Mouse (Mus musculus) hindbrain, embryonic 13.5 days (tissue): Measurements from ENCODE around the gene Tmc4. TPM values are rescaled to one million over a fixed set of nuclear protein-coding genes. Genes with fewer than 3 reads are reported as not detected.

Experiments
- ATAC-seq: fragments of 200-750 bp; cut with Nextera tagmentation; 2 replicates; pipeline ENCODE4 v1.8.0; 2017; ENCODE audit warnings: moderate TSS enrichment; ENCODE audit not compliant: low FRiP score
- H3K27ac ChIP-seq: fragments of 300-500 bp; sonication (generic); 2 replicates; pipeline ENCODE4 v1.5.1; 2015; ENCODE audit warnings: inconsistent platforms, mild to moderate bottlenecking, moderate library complexity
- H3K27me3 ChIP-seq: fragments of 300-500 bp; sonication (generic); 2 replicates; pipeline ENCODE4 v1.6.1; 2015; ENCODE audit warnings: mild to moderate bottlenecking, inconsistent platforms
- H3K36me3 ChIP-seq: fragments of 300-500 bp; sonication (generic); 2 replicates; pipeline ENCODE4 v1.6.1; 2015; ENCODE audit warnings: mild to moderate bottlenecking, inconsistent platforms
- H3K4me1 ChIP-seq: fragments of 300-500 bp; sonication (generic); replicated peaks from 2 replicates; pipeline ENCODE4 v1.6.1; 2015; ENCODE audit warnings: inconsistent platforms
- H3K4me2 ChIP-seq: fragments of 300-500 bp; sonication (generic); 2 replicates; pipeline ENCODE4 v1.6.1; 2015; ENCODE audit warnings: inconsistent platforms, mild to moderate bottlenecking, moderate library complexity
- H3K4me3 ChIP-seq: fragments of 300-500 bp; sonication (generic); 2 replicates; pipeline ENCODE4 v1.5.1; 2015; ENCODE audit warnings: mild to moderate bottlenecking, inconsistent platforms
- H3K9ac ChIP-seq: fragments of 300-500 bp; sonication (generic); 2 replicates; pipeline ENCODE4 v1.6.1; 2015; ENCODE audit warnings: mild to moderate bottlenecking, inconsistent platforms
- H3K9me3 ChIP-seq: fragments of 300-500 bp; sonication (generic); 2 replicates; pipeline ENCODE4 v1.6.1; 2016; ENCODE audit warnings: inconsistent platforms
- WGBS: fragments of 180-500 bp; shearing (Covaris S2); methylation state at CpG from one replicate; pipeline ENCODE4 v1.1.7; 2015; 5-methylcytosine and 5-hydroxymethylcytosine counted together
- polyA plus RNA-seq: library from polyadenylated mRNA; unstranded; fragments of >200 nt; fragmentation: Nextera tagmentation; extraction: Ambion mirVana; gene quantifications from 2 replicates; pipeline ENCODE4 v1.2.1, GENCODE M21; 2015

The Tmc4 gene
- polyA plus RNA-seq, 1 experiment from 2014 or later: 5.8 TPM

DNA sequence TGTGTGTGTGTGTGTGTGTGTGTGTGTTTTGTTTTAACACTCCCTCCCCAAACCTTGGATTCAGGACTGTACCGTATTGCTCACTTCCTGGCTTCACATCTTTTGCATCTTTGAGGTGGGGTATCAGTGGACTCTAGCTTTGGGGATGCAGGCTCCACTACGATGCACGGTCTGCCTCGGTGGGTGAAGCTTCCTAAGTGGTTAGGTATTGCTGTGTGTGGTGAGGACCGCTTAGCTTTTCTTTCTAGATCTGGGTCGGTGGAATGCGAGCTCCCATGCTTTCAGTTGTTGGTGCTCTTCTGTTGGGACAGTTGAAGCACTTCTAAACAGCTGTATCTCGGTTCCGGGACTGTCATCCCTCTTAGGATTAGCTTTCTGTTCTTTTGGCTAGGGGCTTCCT lies 31.2 kb downstream of the Tmc4 start:
- WGBS: 25% methylated on average over 9 of the region's 9 CpGs
- ATAC-seq: no peak
- no peaks in the 10 kb centered on the region; the same call in 1 of the 2 replicates for H3K27me3 ChIP-seq
- peak overlapping the region; percentile 98 for H3K9ac ChIP-seq
- peak overlapping the region; percentile 85 for H3K4me2 ChIP-seq
- H3K36me3 ChIP-seq: peaks cover 20% of the 10 kb centered on the region
- peak overlapping the region; percentile 97; the same call in 1 of the 2 replicates for H3K27ac ChIP-seq
- H3K9me3 ChIP-seq: no peaks in the 10 kb centered on the region
- H3K4me1 ChIP-seq: peaks cover 49% of the 10 kb centered on the region
- peak overlapping the region; percentile 98 for H3K4me3 ChIP-seq

DNA sequence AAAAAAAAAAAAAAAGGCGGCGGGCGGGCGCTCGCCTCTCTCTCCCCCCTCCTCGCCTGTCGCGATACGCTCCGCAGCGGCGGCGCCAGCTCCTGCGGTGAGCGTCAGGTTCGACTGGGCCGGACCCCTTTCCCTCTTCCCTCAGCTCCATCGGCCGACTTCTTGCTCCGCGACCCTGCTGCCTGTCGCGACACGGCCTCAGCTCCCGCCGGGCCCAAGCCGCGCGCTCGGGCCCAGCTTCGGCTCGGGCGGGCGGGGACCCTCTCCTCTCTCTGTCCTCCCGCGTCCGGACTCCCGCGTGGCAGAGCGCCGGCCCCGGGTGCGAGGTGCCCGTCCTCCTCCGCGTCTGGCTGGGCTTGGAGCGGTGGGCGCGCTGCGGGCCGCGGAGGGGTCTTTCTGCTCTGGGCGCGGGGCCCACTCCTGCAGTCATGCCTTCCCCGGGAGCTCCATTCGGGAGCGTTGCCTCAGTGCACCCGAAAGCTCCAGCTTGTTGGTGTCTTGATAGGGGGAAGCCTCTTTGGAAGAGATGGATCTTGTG lies 31.8 kb downstream of the Tmc4 start:
- H3K4me2 ChIP-seq: peak overlapping the region; percentile 85
- no peaks in the 10 kb centered on the region; the same call in 1 of the 2 replicates for H3K27me3 ChIP-seq
- peak overlapping the region; percentile 97 for H3K27ac ChIP-seq
- H3K4me1 ChIP-seq: peaks cover 49% of the 10 kb centered on the region
- WGBS: 0% methylated on average over 45 of the region's 58 CpGs
- H3K4me3 ChIP-seq: peak overlapping the region; percentile 98
- ATAC-seq: no peak; the same call in none of the 2 replicates
- no peaks in the 10 kb centered on the region for H3K9me3 ChIP-seq
- H3K9ac ChIP-seq: peak overlapping the region; percentile 98
- peaks cover 20% of the 10 kb centered on the region for H3K36me3 ChIP-seq

DNA sequence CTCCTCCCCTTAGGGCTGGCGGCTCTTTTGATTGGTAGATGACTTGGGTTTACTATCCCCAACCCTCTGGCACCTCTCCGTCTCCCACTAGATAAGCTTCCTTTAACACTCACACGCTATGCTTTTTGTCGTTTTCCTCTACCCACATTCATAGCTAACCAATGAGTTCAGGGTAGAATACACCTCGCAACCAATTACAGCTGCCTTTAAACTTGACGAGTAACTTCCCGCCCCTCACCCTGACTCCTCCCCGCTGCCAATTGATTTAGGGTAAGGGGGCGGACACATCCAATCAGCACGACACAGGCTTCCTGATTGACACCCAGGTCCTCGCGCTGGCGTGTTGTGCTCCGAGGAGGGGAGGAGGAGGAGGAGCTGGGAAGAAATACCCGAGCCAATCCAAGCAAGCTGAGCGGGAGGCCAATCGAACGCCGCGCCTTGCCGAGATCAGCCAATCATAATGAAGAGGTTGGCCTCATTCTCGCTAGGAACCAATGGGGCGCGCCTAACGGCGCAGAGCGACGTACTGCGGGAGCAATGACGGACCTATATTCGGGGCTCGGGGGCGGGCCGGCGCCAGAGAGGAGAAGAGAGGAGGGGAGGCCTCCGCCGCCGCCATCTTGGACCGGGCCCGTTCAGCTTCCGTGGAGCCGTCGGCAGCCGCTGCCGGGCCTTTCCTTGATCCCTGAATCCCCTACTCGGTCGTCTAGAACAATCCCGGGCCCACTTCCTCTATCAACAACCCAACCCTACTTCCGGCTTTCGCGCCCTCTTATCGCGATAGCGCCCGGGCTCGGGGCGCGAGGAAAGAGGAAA lies 32.5 kb downstream of the Tmc4 start, which contains the start of gene Cnot3:
TSS of gene Cnot3 (plus strand) at position 597 of the 816 bp plus-strand sequence.
- peak within 1 kb of the TSS; percentile 97 for H3K27ac ChIP-seq
- peaks cover 20% of the 10 kb centered on the region for H3K36me3 ChIP-seq
- no peaks in the 10 kb centered on the region; the same call in 1 of the 2 replicates for H3K27me3 ChIP-seq
- no peaks in the 10 kb centered on the region for H3K9me3 ChIP-seq
- peak within 1 kb of the TSS; percentile 85 for H3K4me2 ChIP-seq
- under 1% methylated on average over 53 of the region's 58 CpGs for WGBS
- H3K4me3 ChIP-seq: peak within 1 kb of the TSS; percentile 98
- peak within 1 kb of the TSS; percentile 98 for H3K9ac ChIP-seq
- H3K4me1 ChIP-seq: peaks cover 49% of the 10 kb centered on the region
- ATAC-seq: peak; percentile 99

DNA sequence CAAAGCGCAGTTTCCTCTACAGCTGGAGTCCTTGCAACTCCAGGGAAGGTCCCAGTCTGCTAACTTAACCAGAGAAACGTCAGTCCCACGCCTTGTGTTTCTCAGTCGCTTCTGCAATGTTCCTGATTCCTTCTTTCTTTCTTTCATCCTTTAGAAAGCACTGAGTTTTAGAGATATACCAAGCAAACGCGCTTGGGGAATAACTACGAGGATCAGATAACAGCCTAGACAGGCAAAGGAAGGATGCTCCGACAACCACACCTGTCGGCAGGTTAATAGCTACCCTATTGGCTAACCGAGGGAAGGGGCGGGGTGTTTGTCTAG lies 33.0 kb downstream of the Tmc4 start:
- 3% methylated on average over 11 of the region's 11 CpGs for WGBS
- peak; percentile 0; the same call in 1 of the 2 replicates for ATAC-seq
- peak overlapping the region; percentile 35; the same call in 1 of the 2 replicates for H3K9ac ChIP-seq

DNA sequence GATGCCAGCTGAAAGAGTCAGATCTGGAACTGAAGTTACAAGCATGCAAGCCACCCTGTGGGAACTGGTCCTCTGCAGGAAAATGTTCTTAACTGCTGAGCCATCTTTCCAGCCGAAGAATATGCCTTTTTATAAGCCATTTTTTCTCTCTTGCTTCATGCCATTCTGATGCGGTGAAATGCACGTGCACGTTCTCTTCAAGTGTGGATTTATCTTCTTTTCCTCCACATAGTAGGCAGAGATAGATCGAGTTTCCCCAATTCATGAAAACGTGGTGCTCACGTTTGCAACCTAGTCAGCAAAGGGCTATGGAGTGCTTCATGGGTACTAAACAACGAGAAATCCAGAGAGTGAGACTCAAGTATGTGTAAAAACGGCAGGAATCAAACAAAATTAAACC lies 33.5 kb downstream of the Tmc4 start:
- H3K27ac ChIP-seq: 0 out of 2 replicates have a peak overlapping the region, but pooled peaks have one; percentile 58
- H3K36me3 ChIP-seq: peaks cover 30% of the 10 kb centered on the region
- no peaks in the 10 kb centered on the region; the same call in 1 of the 2 replicates for H3K27me3 ChIP-seq
- no peak for ATAC-seq
- H3K9ac ChIP-seq: peak overlapping the region; percentile 35; the same call in 1 of the 2 replicates
- H3K4me1 ChIP-seq: peaks cover 39% of the 10 kb centered on the region
- WGBS: 24% methylated on average over 9 of the region's 9 CpGs
- H3K9me3 ChIP-seq: no peaks in the 10 kb centered on the region
- peak overlapping the region; percentile 43 for H3K4me3 ChIP-seq
- H3K4me2 ChIP-seq: peak overlapping the region; percentile 64

More for the DNA sequence above, 33.0 kb downstream of the Tmc4 start:
- Histone ChIP-seq H3K36me3 (peaks cover 25% of the 10 kb centered on the region), H3K4me1 (peaks cover 43% of the 10 kb centered on the region), H3K4me2 (peak overlapping the region; percentile 64), H3K4me3 (peak overlapping the region; percentile 43), H3K27me3 (no peaks in the 10 kb centered on the region; the same call in 1 of the 2 replicates), H3K9me3 (no peaks in the 10 kb centered on the region), H3K27ac (peak overlapping the region; percentile 58; the same call in 1 of the 2 replicates)

DNA sequence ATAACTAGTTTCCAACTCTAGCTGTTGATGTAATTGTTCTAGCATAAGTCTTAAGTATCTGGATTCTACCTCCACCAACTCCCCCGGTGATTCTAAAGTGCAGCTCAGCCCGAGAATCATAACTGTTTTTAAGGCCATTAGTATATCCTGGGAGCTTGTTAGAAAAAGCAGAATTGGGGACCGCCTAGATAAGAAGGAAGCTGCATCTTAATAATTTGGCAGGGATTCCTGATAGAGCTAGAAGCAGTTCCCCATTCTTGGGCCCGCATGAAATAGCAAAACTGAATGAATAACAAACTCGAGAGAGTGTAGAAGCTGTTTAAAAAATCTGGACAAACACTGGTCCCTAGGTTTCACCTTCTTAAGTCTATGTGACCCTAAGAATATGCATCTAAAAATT lies 33.9 kb downstream of the Tmc4 start:
- Histone ChIP-seq H3K27ac (no peak overlapping the region), H3K4me3 (peak overlapping the region; percentile 43; the same call in 1 of the 2 replicates), H3K9me3 (no peaks in the 10 kb centered on the region), H3K9ac (no peak overlapping the region), H3K27me3 (no peaks in the 10 kb centered on the region; the same call in 1 of the 2 replicates), H3K36me3 (peaks cover 34% of the 10 kb centered on the region), H3K4me2 (peak overlapping the region; percentile 64), H3K4me1 (peaks cover 34% of the 10 kb centered on the region)
- 75% methylated on average over 5 of the region's 5 CpGs for WGBS
- no peak for ATAC-seq

DNA sequence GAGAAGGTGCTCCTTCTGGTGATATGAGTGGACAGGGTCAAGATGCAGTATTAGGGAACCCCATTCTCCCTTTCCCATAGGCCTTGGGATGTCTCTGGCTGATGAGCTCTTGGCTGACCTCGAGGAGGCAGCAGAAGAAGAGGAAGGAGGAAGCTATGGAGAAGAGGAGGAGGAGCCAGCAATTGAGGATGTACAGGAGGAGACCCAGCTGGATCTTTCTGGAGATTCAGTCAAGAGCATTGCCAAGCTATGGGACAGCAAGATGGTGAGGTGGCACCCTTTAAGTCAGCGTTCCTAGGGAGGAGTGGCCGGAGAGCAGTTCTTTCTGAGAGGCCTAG lies 46.9 kb downstream of the Tmc4 start:
- Histone ChIP-seq H3K36me3 (peaks cover 49% of the 10 kb centered on the region), H3K4me3 (peak overlapping the region; percentile 69), H3K9ac (peak overlapping the region; percentile 93), H3K4me1 (peaks cover 38% of the 10 kb centered on the region), H3K9me3 (no peaks in the 10 kb centered on the region), H3K4me2 (peak overlapping the region; percentile 96), H3K27me3 (no peaks in the 10 kb centered on the region), H3K27ac (no peak overlapping the region; the same call in 1 of the 2 replicates)
- no peak for ATAC-seq
- 60% methylated on average over 3 of the region's 3 CpGs for WGBS

DNA sequence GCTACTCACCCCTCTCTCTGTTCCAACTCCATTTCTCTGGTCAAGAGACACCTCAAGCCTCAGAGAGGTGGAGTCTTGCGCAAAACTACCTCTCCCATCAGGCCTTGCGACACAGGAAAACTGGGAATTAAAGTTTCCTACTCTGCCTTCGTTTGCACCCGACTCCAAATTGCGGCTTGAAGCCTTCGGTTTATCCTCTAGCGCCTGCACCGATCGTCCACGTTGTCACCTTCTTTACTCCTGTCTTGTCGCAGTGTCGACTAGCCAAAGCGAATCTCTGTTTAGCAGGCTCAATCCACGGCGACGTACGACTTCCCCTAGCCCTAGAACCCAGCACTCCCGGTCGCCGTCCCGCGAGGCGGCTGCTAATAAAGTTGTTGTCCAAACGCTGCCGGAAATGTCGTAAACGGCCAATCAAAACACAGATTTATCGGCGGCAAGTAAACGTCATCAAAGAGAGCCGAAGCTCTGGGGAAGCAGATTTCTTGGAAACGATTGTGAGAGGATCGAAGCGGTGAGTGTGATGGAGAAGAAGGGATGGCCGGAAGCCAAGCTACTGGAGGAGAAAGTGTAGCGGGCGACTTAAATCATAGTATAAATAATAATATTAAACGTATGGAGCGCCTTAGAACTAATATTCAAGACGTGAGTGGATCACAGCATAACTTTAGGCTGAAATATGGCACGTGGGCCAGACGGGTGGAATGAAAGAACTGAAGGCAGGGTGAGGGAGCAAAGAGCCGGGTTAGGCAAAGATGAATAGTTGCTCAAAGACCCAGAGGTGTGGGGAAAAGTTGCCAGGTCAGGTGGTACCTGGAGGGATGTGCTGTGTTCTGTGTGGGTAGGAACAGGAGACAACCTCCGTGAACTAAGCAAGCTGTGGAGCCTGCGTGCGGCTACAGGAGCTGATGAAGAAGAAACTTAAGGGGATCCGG lies 47.5 kb downstream of the Tmc4 start, which contains the start of the genes Tfpt and Prpf31:
TSS of gene Tfpt (minus strand) at position 387 of the 935 bp plus-strand sequence.
TSS of gene Prpf31 (plus strand) at position 443 of the 935 bp plus-strand sequence.
- peaks cover 49% of the 10 kb centered on the region for H3K36me3 ChIP-seq
- WGBS: 2% methylated on average over 47 of the region's 47 CpGs
- peak within 1 kb of the TSS; percentile 87 for H3K27ac ChIP-seq
- H3K9me3 ChIP-seq: no peaks in the 10 kb centered on the region
- H3K4me1 ChIP-seq: peaks cover 38% of the 10 kb centered on the region
- no peaks in the 10 kb centered on the region for H3K27me3 ChIP-seq
- peak within 1 kb of the TSS; percentile 93 for H3K9ac ChIP-seq
- peak; percentile 89 for ATAC-seq
- peak within 1 kb of the TSS; percentile 99 for H3K4me2 ChIP-seq
- H3K4me3 ChIP-seq: peak within 1 kb of the TSS; percentile 69

DNA sequence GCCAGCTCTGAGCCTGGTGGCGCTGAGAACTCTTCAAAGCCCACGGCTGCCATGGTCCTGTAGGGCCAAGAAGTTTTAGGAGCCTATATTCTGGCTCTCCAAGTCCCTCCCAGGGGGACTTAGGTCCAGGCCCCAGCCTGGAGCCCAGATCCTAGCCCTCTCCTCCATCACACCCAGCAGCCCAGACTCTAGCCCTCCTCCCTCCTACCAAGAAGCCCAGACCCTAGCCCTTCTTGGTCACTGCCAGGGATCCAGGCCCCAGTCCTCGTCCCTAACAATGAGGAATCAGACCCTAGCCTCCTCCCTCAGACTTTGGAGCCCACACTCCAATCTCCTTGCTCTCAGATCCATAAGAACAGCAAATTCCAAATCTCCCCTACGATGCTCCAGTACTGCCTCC lies 48.3 kb downstream of the Tmc4 start:
- WGBS: 36% methylated on average over 4 of the region's 4 CpGs

DNA sequence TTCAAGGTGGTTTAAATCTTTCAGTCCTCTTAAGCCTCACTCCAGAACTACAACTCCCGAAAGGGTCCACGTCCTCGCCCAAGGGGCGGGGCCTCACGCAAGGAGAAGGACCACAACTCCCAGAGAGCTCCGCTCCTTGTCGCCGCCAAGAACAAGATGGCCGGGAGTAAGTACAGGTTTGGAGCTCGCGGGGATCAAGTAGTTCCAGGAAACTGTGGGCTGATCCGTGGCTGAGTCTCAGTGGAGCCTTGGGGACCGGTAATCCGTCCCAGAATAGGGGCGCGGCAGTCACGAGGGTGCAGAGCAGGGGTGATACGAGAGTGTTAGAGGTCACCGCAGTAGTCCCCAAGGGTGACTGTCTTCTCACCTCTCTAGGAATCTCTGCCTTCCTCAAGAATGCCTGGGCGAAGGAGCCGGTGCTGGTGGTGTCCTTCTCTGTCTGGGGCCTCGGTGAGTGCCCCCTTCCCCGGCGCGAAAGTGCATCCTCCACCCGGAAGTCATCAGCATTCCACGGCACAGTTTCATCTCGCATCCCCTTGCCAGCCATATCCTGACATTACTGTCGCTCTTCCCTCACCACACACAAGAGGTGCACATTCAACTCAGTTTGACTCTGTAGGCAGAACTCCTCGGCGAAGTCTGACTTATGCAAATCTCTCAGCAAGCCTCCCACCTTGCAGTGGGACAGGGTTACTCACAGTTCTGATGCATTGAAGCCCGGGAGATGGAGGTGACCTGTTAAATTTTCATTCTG lies 59.9 kb downstream of the Tmc4 start, which contains the start of gene Ndufa3:
TSS of gene Ndufa3 (plus strand) at position 132 of the 754 bp plus-strand sequence.
- peak within 1 kb of the TSS; percentile 92 for H3K4me2 ChIP-seq
- H3K27ac ChIP-seq: peak within 1 kb of the TSS; percentile 78
- ATAC-seq: peak; percentile 96
- no peaks in the 10 kb centered on the region for H3K27me3 ChIP-seq
- H3K36me3 ChIP-seq: peaks cover 34% of the 10 kb centered on the region
- H3K4me3 ChIP-seq: peak within 1 kb of the TSS; percentile 72
- no peaks in the 10 kb centered on the region for H3K9me3 ChIP-seq
- peaks cover 18% of the 10 kb centered on the region for H3K4me1 ChIP-seq
- H3K9ac ChIP-seq: peak within 1 kb of the TSS; percentile 88
- WGBS: 2% methylated on average over 32 of the region's 32 CpGs

More for the DNA sequence above, 48.3 kb downstream of the Tmc4 start:
- Histone ChIP-seq H3K27me3 (no peaks in the 10 kb centered on the region), H3K4me2 (peak overlapping the region; percentile 99), H3K36me3 (peaks cover 50% of the 10 kb centered on the region), H3K4me3 (peak overlapping the region; percentile 69), H3K27ac (peak overlapping the region; percentile 87), H3K9me3 (no peaks in the 10 kb centered on the region), H3K4me1 (peaks cover 38% of the 10 kb centered on the region), H3K9ac (peak overlapping the region; percentile 93)
- peak; percentile 67 for ATAC-seq
